Mouse (Mus musculus): ENCODE measurements around the gene Loxl1. TPM values are rescaled to one million over a fixed set of nuclear protein-coding genes. Genes with fewer than 3 reads are reported as not detected.

Loxl1 gene
- total and polyA plus RNA-seq, 3 experiments = not detected

DNA sequence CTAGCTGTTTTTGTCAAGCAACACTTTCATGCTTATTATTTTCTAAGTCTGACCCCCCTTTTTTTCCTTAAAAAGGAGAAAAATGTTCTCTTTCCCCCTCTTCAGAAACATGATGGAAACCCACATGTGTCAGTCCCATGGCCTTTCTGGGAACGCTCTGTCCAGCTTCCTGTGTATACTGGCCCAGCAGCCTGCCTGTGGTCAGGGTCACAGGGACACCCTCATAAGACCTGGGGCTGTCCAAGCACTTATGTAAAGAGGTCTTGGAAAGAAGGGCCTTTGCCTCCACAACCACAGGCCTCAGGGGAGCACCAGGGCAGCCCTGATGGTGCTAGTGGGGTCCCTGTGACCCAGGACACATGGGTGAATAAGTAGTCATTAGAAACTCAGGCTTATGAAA is 23.9 kb downstream of the Loxl1 start:
- ATAC-seq (ENCODE audit: extremely low read depth, insufficient number of reproducible peaks, low FRiP score, poor library complexity, severe bottlenecking) (no peak), DNase-seq (ENCODE audit: low spot score) (no peak)
- TF ChIP-seq POLR2AphosphoS5 (IDR thresholded peaks at IDR 0.05; ENCODE audit: insufficient replicate concordance, low read depth, low read length) = no peak
- no peak for TF ChIP-seq GATA1 (IDR thresholded peaks at IDR 0.05; ENCODE audit: borderline replicate concordance, low read length)
- TF ChIP-seq GATA2 (IDR thresholded peaks at IDR 0.05; ENCODE audit: borderline replicate concordance, low read depth, low read length) = no peak
- TF ChIP-seq TAL1 (conservative IDR thresholded peaks at IDR 0.05; ENCODE audit: low read depth, low read length) = no peak
- no peak for TF ChIP-seq CTCF (IDR thresholded peaks at IDR 0.05; ENCODE audit: low read depth, low read length)
- no peaks in the 10 kb centered on the region for H3K36me3 ChIP-seq (replicated peaks)
- no peak overlapping the region for H3K4me3 ChIP-seq (ENCODE audit: low read depth, low read length)
- H3K9me3 ChIP-seq (replicated peaks) = no peaks in the 10 kb centered on the region
- H3K4me1 ChIP-seq (ENCODE audit: insufficient read depth, low read depth, low read length) = no peaks in the 10 kb centered on the region; the same call in 1 of the 2 replicates
- peaks cover 69% of the 10 kb centered on the region for H3K27me3 ChIP-seq (ENCODE audit: insufficient read depth, low read length)

DNA sequence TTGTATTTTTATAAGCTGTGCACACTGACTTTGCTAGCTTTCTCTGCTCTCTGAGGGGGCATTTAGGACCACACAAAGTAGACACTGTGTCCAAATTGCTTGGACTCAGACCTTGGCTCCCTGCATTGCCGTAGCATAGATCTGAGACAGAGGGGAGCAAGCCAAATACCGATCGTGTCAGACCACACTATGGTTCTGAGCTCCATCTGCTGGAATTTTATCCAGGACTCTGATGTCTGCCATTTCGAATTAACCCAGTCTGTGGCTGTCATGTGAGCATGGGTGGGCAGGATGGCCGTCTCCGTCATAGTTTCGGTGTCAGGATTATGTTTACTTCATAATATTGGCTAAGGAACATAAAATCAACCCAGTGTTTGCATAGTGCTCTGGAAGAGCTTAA is 29.6 kb downstream of the Loxl1 start:
- peaks cover 42% of the 10 kb centered on the region for H3K27me3 ChIP-seq (ENCODE audit: insufficient read depth, low read length)
- H3K36me3 ChIP-seq (replicated peaks) = no peaks in the 10 kb centered on the region
- H3K4me1 ChIP-seq (ENCODE audit: insufficient read depth, low read depth, low read length) = peaks cover 31% of the 10 kb centered on the region
- no peak for DNase-seq (ENCODE audit: low spot score)
- no peak for TF ChIP-seq GATA1 (IDR thresholded peaks at IDR 0.05; ENCODE audit: borderline replicate concordance, low read length)
- TF ChIP-seq GATA2 (IDR thresholded peaks at IDR 0.05; ENCODE audit: borderline replicate concordance, low read depth, low read length) = no peak
- TF ChIP-seq CTCF (IDR thresholded peaks at IDR 0.05; ENCODE audit: low read depth, low read length) = no peak
- no peak for TF ChIP-seq POLR2AphosphoS5 (IDR thresholded peaks at IDR 0.05; ENCODE audit: insufficient replicate concordance, low read depth, low read length)
- no peak for TF ChIP-seq TAL1 (conservative IDR thresholded peaks at IDR 0.05; ENCODE audit: low read depth, low read length)
- no peak overlapping the region; the same call in 1 of the 2 replicates for H3K4me3 ChIP-seq (ENCODE audit: low read depth, low read length)
- H3K9me3 ChIP-seq (replicated peaks) = no peaks in the 10 kb centered on the region
- no peak for ATAC-seq (ENCODE audit: extremely low read depth, insufficient number of reproducible peaks, low FRiP score, poor library complexity, severe bottlenecking)

DNA sequence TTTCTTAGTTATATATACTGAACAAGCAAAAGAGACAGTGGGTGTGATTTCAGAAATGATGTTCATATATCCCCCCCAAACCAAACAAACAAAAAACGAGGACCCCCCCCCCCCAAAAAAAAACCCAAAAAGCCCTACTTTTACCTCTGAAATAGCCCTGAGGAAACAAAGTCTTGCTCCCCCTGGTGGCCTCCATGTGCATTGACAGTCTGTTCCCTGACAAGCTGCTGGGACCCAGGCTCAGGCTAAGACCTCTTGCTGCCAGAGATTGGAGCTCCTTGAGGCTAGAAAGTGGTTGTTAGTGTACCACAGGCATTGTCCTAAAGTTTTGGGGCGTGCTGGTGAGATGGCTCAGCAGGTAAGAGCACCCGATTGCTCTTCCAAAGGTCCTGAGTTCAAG is 31.4 kb downstream of the Loxl1 start:
- Histone ChIP-seq H3K4me3 (ENCODE audit: low read depth, low read length) (no peak overlapping the region), H3K27me3 (ENCODE audit: insufficient read depth, low read length) (peaks cover 24% of the 10 kb centered on the region), H3K4me1 (ENCODE audit: insufficient read depth, low read depth, low read length) (peaks cover 34% of the 10 kb centered on the region), H3K36me3 (replicated peaks) (no peaks in the 10 kb centered on the region), H3K9me3 (replicated peaks) (no peaks in the 10 kb centered on the region)
- ATAC-seq (ENCODE audit: extremely low read depth, insufficient number of reproducible peaks, low FRiP score, poor library complexity, severe bottlenecking) = no peak
- peak; percentile 57 for TF ChIP-seq CTCF (IDR thresholded peaks at IDR 0.05; ENCODE audit: low read depth, low read length)
- TF ChIP-seq GATA2 (IDR thresholded peaks at IDR 0.05; ENCODE audit: borderline replicate concordance, low read depth, low read length) = no peak
- no peak for TF ChIP-seq TAL1 (conservative IDR thresholded peaks at IDR 0.05; ENCODE audit: low read depth, low read length)
- no peak for TF ChIP-seq POLR2AphosphoS5 (IDR thresholded peaks at IDR 0.05; ENCODE audit: insufficient replicate concordance, low read depth, low read length)
- no peak for TF ChIP-seq GATA1 (IDR thresholded peaks at IDR 0.05; ENCODE audit: borderline replicate concordance, low read length)
- peak; percentile 46 for DNase-seq (ENCODE audit: low spot score)

- Histone ChIP-seq H3K27me3 (ENCODE audit: insufficient read depth, low read length) (peaks cover 16% of the 10 kb centered on the region), H3K4me3 (ENCODE audit: low read depth, low read length) (no peak overlapping the region), H3K4me1 (ENCODE audit: insufficient read depth, low read depth, low read length) (peaks cover 43% of the 10 kb centered on the region), H3K36me3 (replicated peaks) (no peaks in the 10 kb centered on the region), H3K9me3 (replicated peaks) (no peaks in the 10 kb centered on the region)
- no peak; the same call in 1 of the 2 replicates for ATAC-seq (ENCODE audit: extremely low read depth, insufficient number of reproducible peaks, low FRiP score, poor library complexity, severe bottlenecking)
- peak; percentile 66 for DNase-seq (ENCODE audit: low spot score)
- TF ChIP-seq GATA1 (IDR thresholded peaks at IDR 0.05; ENCODE audit: borderline replicate concordance, low read length) (no peak), TAL1 (conservative IDR thresholded peaks at IDR 0.05; ENCODE audit: low read depth, low read length) (no peak), GATA2 (IDR thresholded peaks at IDR 0.05; ENCODE audit: borderline replicate concordance, low read depth, low read length) (no peak), CTCF (IDR thresholded peaks at IDR 0.05; ENCODE audit: low read depth, low read length) (peak; percentile 70), POLR2AphosphoS5 (IDR thresholded peaks at IDR 0.05; ENCODE audit: insufficient replicate concordance, low read depth, low read length) (no peak)
Observed at GRCm38 (mm10) chr9:58280259-58281109, 32.5 kb downstream of the Loxl1 start.

DNA sequence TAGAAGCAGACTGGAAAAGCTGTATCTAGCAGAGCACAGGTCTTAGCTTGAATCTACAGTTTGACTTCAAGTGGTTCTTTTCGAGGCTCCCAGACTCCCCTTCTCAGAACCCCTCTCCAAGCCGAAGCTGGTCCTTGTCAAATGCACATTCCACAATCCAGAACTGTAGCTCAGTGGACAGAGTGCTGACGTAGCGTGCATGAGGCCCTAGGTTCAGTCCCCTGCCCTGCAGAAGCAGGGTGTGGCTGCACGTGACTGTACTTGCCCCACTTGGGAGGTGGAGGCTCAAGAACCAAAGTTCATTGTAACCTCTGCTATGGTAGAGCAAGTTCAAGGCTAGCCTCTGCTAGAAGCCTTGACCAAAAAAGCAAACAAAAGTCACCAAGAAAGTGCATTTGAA is 33.2 kb downstream of the Loxl1 start:
- DNase-seq (ENCODE audit: low spot score) (peak; percentile 10), ATAC-seq (ENCODE audit: extremely low read depth, insufficient number of reproducible peaks, low FRiP score, poor library complexity, severe bottlenecking) (no peak)
- TF ChIP-seq CTCF (IDR thresholded peaks at IDR 0.05; ENCODE audit: low read depth, low read length) (no peak), GATA1 (IDR thresholded peaks at IDR 0.05; ENCODE audit: borderline replicate concordance, low read length) (no peak), GATA2 (IDR thresholded peaks at IDR 0.05; ENCODE audit: borderline replicate concordance, low read depth, low read length) (no peak), TAL1 (conservative IDR thresholded peaks at IDR 0.05; ENCODE audit: low read depth, low read length) (no peak), POLR2AphosphoS5 (IDR thresholded peaks at IDR 0.05; ENCODE audit: insufficient replicate concordance, low read depth, low read length) (no peak)
- H3K4me3 ChIP-seq (ENCODE audit: low read depth, low read length) = peak overlapping the region; percentile 41; the same call in 1 of the 2 replicates
- H3K4me1 ChIP-seq (ENCODE audit: insufficient read depth, low read depth, low read length) = peaks cover 50% of the 10 kb centered on the region
- no peaks in the 10 kb centered on the region for H3K9me3 ChIP-seq (replicated peaks)
- H3K36me3 ChIP-seq (replicated peaks) = no peaks in the 10 kb centered on the region
- peaks cover 12% of the 10 kb centered on the region for H3K27me3 ChIP-seq (ENCODE audit: insufficient read depth, low read length)
